Mouse (Mus musculus) neural tube, embryonic 12.5 days (tissue): Measurements from ENCODE around the gene Thop1. TPM values are rescaled to one million over a fixed set of nuclear protein-coding genes. Genes with fewer than 3 reads are reported as not detected.
"Not testable (repeated sequence)": the region's sequence is repeated elsewhere in the genome, so short reads cannot be mapped to it uniquely, and the experiment has no call there.

Experiments used
- ATAC-seq: fragments of 200-750 bp; cut with Nextera tagmentation; 2 replicates; pipeline ENCODE4 v1.8.0; 2017; ENCODE audit warnings: low read depth, mild to moderate bottlenecking, moderate TSS enrichment, moderate library complexity; ENCODE audit not compliant: low FRiP score
- H3K27ac ChIP-seq: fragments of 300-500 bp; sonication (generic); 2 replicates; pipeline ENCODE4 v1.5.1; 2016
- H3K27me3 ChIP-seq: fragments of 300-500 bp; sonication (generic); replicated peaks from 2 replicates; pipeline ENCODE4 v1.6.1; 2016; ENCODE audit warnings: mild to moderate bottlenecking
- H3K36me3 ChIP-seq: fragments of 300-500 bp; sonication (generic); 2 replicates; pipeline ENCODE4 v1.6.1; 2016; ENCODE audit warnings: mild to moderate bottlenecking
- H3K4me1 ChIP-seq: fragments of 300-500 bp; sonication (generic); 2 replicates; pipeline ENCODE4 v1.6.1; 2016
- H3K4me2 ChIP-seq: fragments of 300-500 bp; sonication (generic); replicated peaks from 2 replicates; pipeline ENCODE4 v1.6.1; 2016; ENCODE audit warnings: mild to moderate bottlenecking
- H3K4me3 ChIP-seq: fragments of 300-500 bp; sonication (generic); 2 replicates; pipeline ENCODE4 v1.5.1; 2016
- H3K9ac ChIP-seq: fragments of 300-500 bp; sonication (generic); 2 replicates; pipeline ENCODE4 v1.6.1; 2016; ENCODE audit warnings: mild to moderate bottlenecking
- H3K9me3 ChIP-seq: fragments of 300-500 bp; sonication (generic); 2 replicates; pipeline ENCODE4 v1.6.1; 2016; ENCODE audit warnings: mild to moderate bottlenecking
- WGBS: fragments of 180-500 bp; shearing (Covaris S2); methylation state at CpG from one replicate; pipeline ENCODE4 v1.1.7; 2016; 5-methylcytosine and 5-hydroxymethylcytosine counted together
- polyA plus RNA-seq: library from polyadenylated mRNA; unstranded; fragments of >200 nt; fragmentation: Nextera tagmentation; extraction: Ambion mirVana; gene quantifications from 2 replicates; pipeline ENCODE4 v1.2.1, GENCODE M21; 2016

The Thop1 gene
- polyA plus RNA-seq, 1 experiment from 2014 or later = 60.2 TPM

GRCm38 (mm10) chr10:81059603-81060543 is 10.0 kb upstream of the Thop1 start, which contains the start of gene Sgta:
Gene Sgta (minus strand): TSS chr10:81060181.
- peaks cover 39% of the 10 kb centered on the region for H3K4me1 ChIP-seq
- peaks cover 16% of the 10 kb centered on the region for H3K36me3 ChIP-seq
- H3K4me2 ChIP-seq = peak within 1 kb of the TSS; percentile 80
- under 1% methylated on average over 48 of the region's 48 CpGs for WGBS
- no peak within 1 kb of the TSS for H3K27ac ChIP-seq
- H3K9me3 ChIP-seq = no peaks in the 10 kb centered on the region
- H3K27me3 ChIP-seq = no peaks in the 10 kb centered on the region
- ATAC-seq = peak; percentile 91
- peak within 1 kb of the TSS; percentile 78 for H3K9ac ChIP-seq
- H3K4me3 ChIP-seq = peak within 1 kb of the TSS; percentile 79

GRCm38 (mm10) chr10:81062710-81063109 is 7.1 kb upstream of the Thop1 start:
- H3K9me3 ChIP-seq = no peaks in the 10 kb centered on the region
- peaks cover 18% of the 10 kb centered on the region for H3K4me1 ChIP-seq
- no peak overlapping the region for H3K27ac ChIP-seq
- no peak overlapping the region for H3K4me2 ChIP-seq
- H3K27me3 ChIP-seq = no peaks in the 10 kb centered on the region
- no peak for ATAC-seq
- H3K4me3 ChIP-seq = no peak overlapping the region
- no peak overlapping the region for H3K9ac ChIP-seq
- 64% methylated on average over 4 of the region's 4 CpGs for WGBS
- peaks cover 6% of the 10 kb centered on the region; the same call in 1 of the 2 replicates for H3K36me3 ChIP-seq

GRCm38 (mm10) chr10:81064519-81064918 is 5.3 kb upstream of the Thop1 start:
- H3K4me1 ChIP-seq, H3K9me3 ChIP-seq, H3K4me2 ChIP-seq, ATAC-seq, H3K27ac ChIP-seq, H3K36me3 ChIP-seq, H3K9ac ChIP-seq, H3K4me3 ChIP-seq, H3K27me3 ChIP-seq: not testable (repeated sequence)
- WGBS = 91% methylated on average over 8 of the region's 8 CpGs

DNA sequence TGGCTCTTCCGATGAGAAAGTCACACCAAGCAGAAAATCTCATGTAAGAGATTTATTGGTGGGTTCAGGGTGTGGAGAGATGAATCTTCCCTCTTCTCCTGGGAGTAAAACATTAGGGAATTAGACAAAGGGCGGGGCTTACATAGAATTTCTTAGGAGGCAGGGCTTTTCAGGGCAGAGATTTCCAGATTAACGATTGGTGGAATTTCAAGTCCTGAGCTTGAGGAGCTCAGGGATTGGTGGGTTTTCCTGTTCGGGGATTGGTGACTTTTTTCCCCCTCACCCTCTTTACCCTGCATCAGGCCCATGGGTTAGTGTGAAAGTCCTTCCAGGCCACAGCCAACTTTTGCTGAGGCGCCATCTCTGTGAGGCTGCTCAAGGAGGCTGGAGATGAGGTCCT is 1.1 kb upstream of the Thop1 start:
- Histone ChIP-seq H3K4me2 (no peak overlapping the region), H3K36me3 (peaks cover 13% of the 10 kb centered on the region), H3K27me3 (no peaks in the 10 kb centered on the region), H3K27ac (no peak overlapping the region), H3K4me1 (peaks cover 20% of the 10 kb centered on the region), H3K9ac (0 out of 2 replicates have a peak overlapping the region, but pooled peaks have one; percentile 48), H3K9me3 (no peaks in the 10 kb centered on the region), H3K4me3 (no peak overlapping the region)
- 79% methylated on average over 5 of the region's 5 CpGs for WGBS
- ATAC-seq = no peak

GRCm38 (mm10) chr10:81072290-81072689 is 2.5 kb downstream of the Thop1 start:
- H3K36me3 ChIP-seq = peaks cover 48% of the 10 kb centered on the region
- no peaks in the 10 kb centered on the region for H3K9me3 ChIP-seq
- H3K27me3 ChIP-seq = no peaks in the 10 kb centered on the region
- no peak overlapping the region for H3K4me3 ChIP-seq
- WGBS = 94% methylated on average over 8 of the region's 8 CpGs
- H3K9ac ChIP-seq = no peak overlapping the region
- no peak overlapping the region for H3K27ac ChIP-seq
- no peak for ATAC-seq
- no peak overlapping the region for H3K4me2 ChIP-seq
- H3K4me1 ChIP-seq = peaks cover 20% of the 10 kb centered on the region

- no peaks in the 10 kb centered on the region for H3K27me3 ChIP-seq
- H3K4me3 ChIP-seq = no peak overlapping the region
- ATAC-seq = no peak
- peaks cover 20% of the 10 kb centered on the region for H3K4me1 ChIP-seq
- H3K27ac ChIP-seq = no peak overlapping the region
- H3K9me3 ChIP-seq = no peaks in the 10 kb centered on the region
- H3K4me2 ChIP-seq = no peak overlapping the region
- WGBS = 68% methylated on average over 7 of the region's 7 CpGs
- H3K9ac ChIP-seq = no peak overlapping the region
- peaks cover 59% of the 10 kb centered on the region for H3K36me3 ChIP-seq
These were observed 3.6 kb downstream of the Thop1 start for GRCm38 (mm10) chr10:81073464-81073863.

DNA sequence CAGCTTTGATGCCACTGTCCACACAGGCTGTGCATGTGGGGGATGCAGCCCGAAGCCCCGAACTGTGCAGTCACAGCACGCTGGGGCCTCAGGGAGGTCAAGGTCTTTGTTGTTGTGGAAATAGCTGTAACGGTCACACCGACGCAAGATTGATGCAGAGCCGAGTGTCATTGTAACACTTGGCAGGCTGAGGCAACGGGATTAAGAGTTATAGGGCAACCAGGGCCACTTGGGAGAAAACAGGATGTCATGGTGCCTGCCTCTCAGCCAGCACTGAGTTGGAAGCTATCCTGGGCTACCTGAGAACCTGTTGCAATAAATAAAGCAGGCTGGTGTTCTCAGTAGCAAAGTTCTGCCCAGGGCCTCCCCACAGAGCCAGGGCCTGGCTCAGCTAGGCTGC is 5.9 kb downstream of the Thop1 start:
- H3K4me1 ChIP-seq = peaks cover 9% of the 10 kb centered on the region
- 62% methylated on average over 8 of the region's 8 CpGs for WGBS
- H3K27ac ChIP-seq = no peak overlapping the region
- H3K4me3 ChIP-seq = no peak overlapping the region
- H3K36me3 ChIP-seq = peaks cover 82% of the 10 kb centered on the region
- H3K27me3 ChIP-seq = no peaks in the 10 kb centered on the region
- no peak overlapping the region for H3K4me2 ChIP-seq
- no peak for ATAC-seq
- no peaks in the 10 kb centered on the region for H3K9me3 ChIP-seq
- no peak overlapping the region for H3K9ac ChIP-seq

DNA sequence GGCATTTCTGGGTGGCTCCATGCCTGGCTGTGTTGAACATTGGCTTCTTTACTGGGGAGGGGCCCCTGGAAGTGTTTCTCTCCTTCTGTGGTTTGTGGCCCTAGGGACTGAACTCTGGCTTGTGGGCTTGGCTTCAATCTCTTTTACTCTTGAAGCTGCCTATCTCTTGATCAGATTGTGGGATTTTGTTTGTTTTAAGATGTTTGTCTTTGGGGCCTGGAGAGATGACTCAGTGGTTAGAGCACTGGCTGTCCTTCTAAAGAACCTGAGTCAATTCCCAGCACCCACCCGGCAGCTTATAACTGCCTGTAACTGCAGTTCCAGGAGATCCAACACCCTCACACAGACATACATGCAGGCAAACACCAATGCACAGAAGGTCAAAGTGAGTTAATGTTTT is 6.5 kb downstream of the Thop1 start:
- Histone ChIP-seq H3K27me3 (no peaks in the 10 kb centered on the region), H3K4me3 (no peak overlapping the region), H3K9ac (no peak overlapping the region), H3K9me3 (no peaks in the 10 kb centered on the region), H3K36me3 (peaks cover 88% of the 10 kb centered on the region), H3K4me1 (peaks cover 3% of the 10 kb centered on the region; the same call in 1 of the 2 replicates), H3K4me2 (no peak overlapping the region), H3K27ac (no peak overlapping the region)
- 100% methylated on average over 1 of the region's 1 CpGs for WGBS
- ATAC-seq = no peak

GRCm38 (mm10) chr10:81077916-81078315 is 8.1 kb downstream of the Thop1 start:
- ATAC-seq = no peak
- WGBS = 97% methylated on average over 11 of the region's 11 CpGs

GRCm38 (mm10) chr10:81080008-81080655 is 10.3 kb downstream of the Thop1 start:
- no peaks in the 10 kb centered on the region for H3K9me3 ChIP-seq
- no peaks in the 10 kb centered on the region for H3K27me3 ChIP-seq
- H3K4me3 ChIP-seq = no peak overlapping the region
- H3K9ac ChIP-seq = no peak overlapping the region
- H3K4me1 ChIP-seq = no peaks in the 10 kb centered on the region
- H3K36me3 ChIP-seq = peaks cover 74% of the 10 kb centered on the region
- H3K4me2 ChIP-seq = no peak overlapping the region
- H3K27ac ChIP-seq = no peak overlapping the region
- WGBS = 94% methylated on average over 31 of the region's 31 CpGs
- ATAC-seq = no peak

More at GRCm38 (mm10) chr10:81077916-81078315, 8.1 kb downstream of the Thop1 start:
- Histone ChIP-seq H3K9ac (no peak overlapping the region), H3K4me1 (no peaks in the 10 kb centered on the region), H3K36me3 (peaks cover 95% of the 10 kb centered on the region), H3K27me3 (no peaks in the 10 kb centered on the region), H3K27ac (no peak overlapping the region), H3K4me3 (no peak overlapping the region), H3K4me2 (no peak overlapping the region), H3K9me3 (no peaks in the 10 kb centered on the region)

DNA sequence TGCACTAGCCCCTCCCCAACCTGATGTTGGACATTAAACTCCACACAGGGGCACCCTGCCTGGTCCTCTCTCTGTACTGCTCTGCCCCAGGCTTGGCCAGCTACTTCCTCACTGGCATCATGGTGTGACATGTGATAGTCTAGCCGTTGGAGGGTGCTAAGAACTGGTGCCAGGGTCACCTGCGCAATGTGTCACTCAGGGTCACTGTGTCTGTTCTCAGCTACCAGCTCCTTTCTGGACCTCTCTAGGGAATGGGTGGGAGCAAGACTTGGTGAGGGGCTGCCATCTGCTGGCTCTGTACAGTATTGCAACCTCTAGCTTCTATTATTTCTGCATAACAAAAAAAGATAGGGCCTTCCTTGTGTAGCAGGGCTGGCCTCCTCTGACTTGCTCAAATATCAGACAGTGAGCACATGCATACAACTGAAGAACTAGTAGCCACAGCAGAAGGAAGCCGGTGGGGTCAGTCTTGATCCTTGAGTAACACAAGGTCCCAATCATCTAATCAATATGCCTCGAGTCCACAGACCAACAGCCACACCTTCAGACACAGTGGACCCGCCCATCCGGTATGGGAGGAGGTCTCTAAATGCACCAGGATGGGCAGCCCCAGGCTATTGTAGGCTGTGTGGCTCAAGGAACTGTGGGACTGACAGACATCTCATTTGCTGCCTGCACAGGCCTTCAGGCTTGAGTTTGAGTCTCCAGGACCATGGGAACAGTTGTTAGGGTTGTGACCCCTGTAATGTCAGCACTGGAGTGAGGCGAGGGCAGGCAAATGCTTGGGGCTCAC is 12.5 kb downstream of the Thop1 start:
- Histone ChIP-seq H3K27ac (no peak overlapping the region), H3K9me3 (0 out of 2 replicates have a peak, but pooled peaks cover 2% of the 10 kb centered on the region), H3K4me3 (no peak overlapping the region), H3K9ac (no peak overlapping the region), H3K4me1 (no peaks in the 10 kb centered on the region), H3K27me3 (no peaks in the 10 kb centered on the region), H3K4me2 (no peak overlapping the region), H3K36me3 (peaks cover 52% of the 10 kb centered on the region)
- ATAC-seq = peak; percentile 61; the same call in 1 of the 2 replicates
- WGBS = 88% methylated on average over 7 of the region's 7 CpGs

DNA sequence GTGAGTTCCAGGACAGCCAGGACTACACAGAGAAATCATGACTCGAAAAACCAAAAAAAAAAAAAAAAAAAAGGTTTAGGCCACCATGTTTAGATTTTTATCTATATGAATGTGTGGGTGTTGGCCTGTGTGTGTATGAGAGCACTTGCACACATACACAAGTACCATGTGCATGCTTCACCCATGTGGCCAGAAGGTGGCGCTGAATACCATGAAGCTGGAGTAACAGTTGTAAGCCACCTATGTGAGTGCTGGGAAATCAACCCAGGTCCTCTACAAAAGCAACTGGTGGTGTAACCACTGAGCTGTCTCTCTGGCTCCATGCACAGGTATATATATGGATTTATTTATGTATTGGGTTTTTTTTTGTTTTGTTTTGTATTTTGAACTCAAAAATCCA is 17.2 kb downstream of the Thop1 start:
- H3K4me3 ChIP-seq = no peak overlapping the region
- ATAC-seq = no peak
- H3K4me1 ChIP-seq = 0 out of 2 replicates have a peak, but pooled peaks cover 6% of the 10 kb centered on the region
- H3K9ac ChIP-seq = no peak overlapping the region
- peaks cover 6% of the 10 kb centered on the region for H3K36me3 ChIP-seq
- WGBS = 45% methylated on average over 2 of the region's 2 CpGs
- no peak overlapping the region for H3K4me2 ChIP-seq
- no peaks in the 10 kb centered on the region for H3K27me3 ChIP-seq
- H3K9me3 ChIP-seq = 0 out of 2 replicates have a peak, but pooled peaks cover 2% of the 10 kb centered on the region
- no peak overlapping the region for H3K27ac ChIP-seq
